Mouse (Mus musculus) liver, embryonic 14.5 days (tissue): ENCODE results near the gene Dlg2.

ENCODE experiments used
- CTCF ChIP-seq: IDR thresholded peaks from 2 replicates; pipeline ENCODE4 v1.5.1; 2016; ENCODE audit warnings: antibody characterized with exemption, low read depth, control low read depth
- EP300 ChIP-seq: IDR thresholded peaks from 2 replicates; pipeline ENCODE4 v1.6.1; 2016; ENCODE audit warnings: antibody characterized with exemption, low read depth

DNA sequence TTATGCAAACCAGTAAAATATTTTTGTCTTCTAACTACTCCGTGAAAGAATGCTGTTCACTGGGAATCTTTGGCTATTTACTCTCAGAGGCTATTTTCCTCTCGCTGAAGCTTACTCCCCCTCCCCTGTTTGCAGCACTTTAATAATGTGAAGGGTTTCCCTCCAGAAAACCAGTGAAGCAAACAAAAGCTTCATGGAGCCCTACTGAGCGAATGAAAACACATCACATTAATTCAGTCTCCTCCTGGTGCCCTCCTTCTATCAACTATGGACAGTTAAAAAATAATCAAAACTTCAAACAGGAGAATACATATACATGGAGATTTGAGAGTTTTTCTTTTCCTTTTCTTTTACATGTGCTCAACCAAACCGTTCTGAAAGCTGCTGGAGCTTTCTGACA is 1330.2 kb downstream of the Dlg2 start:
- no peak for TF ChIP-seq CTCF
- TF ChIP-seq EP300 = no peak
